Mouse (Mus musculus) ES-E14 (cell line): ENCODE measurements around the gene Gatb. TPM values are rescaled to one million over a fixed set of nuclear protein-coding genes. Genes with fewer than 3 reads are reported as not detected.

Experiments used
- DNase-seq: peaks from one replicate; pipeline ENCODE4 v3.0.0-alpha.2; 2013; ENCODE audit warnings: low read depth, low spot score
- H3K27ac ChIP-seq: 2 replicates; pipeline ENCODE4 v1.5.1; 2012; ENCODE audit warnings: low read depth, mild to moderate bottlenecking, low read length, moderate library complexity, mixed read lengths; ENCODE audit not compliant: poor library complexity, insufficient read depth, severe bottlenecking
- H3K36me3 ChIP-seq: 2 replicates; pipeline ENCODE4 v1.6.1; 2012; ENCODE audit warnings: mild to moderate bottlenecking, low read length, moderate library complexity, mixed read lengths; ENCODE audit not compliant: control insufficient read depth, poor library complexity, insufficient read depth, severe bottlenecking
- H3K4me1 ChIP-seq, 2 experiments: fragments of 150-350 bp in 1 of 2; sonication (generic) in 1 of 2; 2 replicates each; pipeline ENCODE4 v1.6.1; 2012; ENCODE audit warnings: low read length in 2 of 2, mild to moderate bottlenecking in 1 of 2, mixed read lengths in 1 of 2; ENCODE audit not compliant: control insufficient read depth in 2 of 2, insufficient read depth in 2 of 2, poor library complexity in 1 of 2
- H3K4me3 ChIP-seq, 2 experiments: fragments of 150-350 bp in 1 of 2; sonication (generic) in 1 of 2; 2 replicates each; pipeline ENCODE4 v1.5.1; 2012; ENCODE audit warnings: low read length in 2 of 2, low read depth in 1 of 2, mild to moderate bottlenecking in 1 of 2, mixed read lengths in 1 of 2; ENCODE audit not compliant: insufficient read depth in 1 of 2, poor library complexity in 1 of 2, severe bottlenecking in 1 of 2
- H3K9ac ChIP-seq: 2 replicates; pipeline ENCODE4 v1.6.1; 2012; ENCODE audit warnings: low read depth, mild to moderate bottlenecking, low read length, mixed read lengths; ENCODE audit not compliant: poor library complexity, insufficient read depth, severe bottlenecking
- H3K9me3 ChIP-seq: fragments of 150-350 bp; sonication (generic); 2 replicates; pipeline ENCODE4 v1.6.1; 2012; ENCODE audit warnings: low read depth, mild to moderate bottlenecking, low read length; ENCODE audit not compliant: control insufficient read depth, insufficient read depth
- CHD2 ChIP-seq: IDR thresholded peaks from 2 replicates; pipeline ENCODE4 v1.6.1; 2014; ENCODE audit warnings: mild to moderate bottlenecking, low read depth, low read length, inconsistent platforms
- HCFC1 ChIP-seq: IDR thresholded peaks from 2 replicates; pipeline ENCODE4 v1.6.1; 2012; ENCODE audit warnings: low read length, inconsistent platforms, borderline replicate concordance; ENCODE audit not compliant: insufficient read depth
- MAFK ChIP-seq: IDR thresholded peaks from 2 replicates; pipeline ENCODE4 v1.6.1; 2014; ENCODE audit warnings: mild to moderate bottlenecking, low read depth, low read length, inconsistent platforms; ENCODE audit not compliant: insufficient read depth
- ZC3H11A ChIP-seq: IDR thresholded peaks from 2 replicates; pipeline ENCODE4 v1.6.1; 2012; ENCODE audit warnings: low read depth, mild to moderate bottlenecking, inconsistent platforms, low read length, borderline replicate concordance
- ZNF384 ChIP-seq: IDR thresholded peaks from 2 replicates; pipeline ENCODE4 v1.6.1; 2012; ENCODE audit warnings: low read depth, low read length, inconsistent platforms
- in situ Hi-C, 2 experiments: fragments of 600-800 bp; cut with MboI; formaldehyde crosslinking; loops; one replicate each; pipeline ENCODE4 v1.15.1; 2025; ENCODE audit warnings: low sequenced_read_pairs in 2 of 2, inconsistent platforms in 1 of 2; ENCODE audit not compliant: unreplicated experiment in 2 of 2
- total RNA-seq: library from RNA; depleted of rRNA; stranded (reverse); fragments of 300-350 nt; gene quantifications from 2 replicates; pipeline ENCODE4 v1.2.3, GENCODE M21; 2012

Gene Gatb
- total RNA-seq, 1 experiment = 16.9 TPM

DNA sequence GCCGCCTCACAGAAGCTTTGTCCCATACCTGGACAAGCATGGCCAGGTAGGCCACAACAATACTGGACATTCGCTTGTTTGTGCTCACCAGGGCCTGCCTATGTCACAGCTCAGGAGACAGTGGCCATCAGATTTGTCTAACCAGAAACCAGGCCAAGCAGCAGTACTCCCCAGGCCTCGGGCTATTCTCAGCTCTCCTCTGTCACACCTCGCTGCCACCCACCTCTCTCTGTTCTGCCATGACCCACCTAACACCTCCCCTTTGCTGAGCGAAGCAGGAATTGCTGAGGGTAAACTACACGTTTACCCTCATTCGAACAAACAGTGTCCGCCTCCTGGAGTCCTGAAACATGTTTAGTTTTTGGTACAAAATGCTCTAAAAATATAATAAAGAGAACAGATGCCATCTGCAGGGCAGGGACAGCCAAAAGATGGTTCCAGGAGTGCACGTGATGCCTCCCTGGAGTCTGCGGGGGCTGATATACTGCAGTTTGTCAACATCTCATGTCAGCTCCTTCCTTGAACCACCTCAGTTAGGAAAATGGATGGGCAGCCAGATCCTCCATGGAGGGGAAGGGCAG lies 90.8 kb downstream of the Gatb start:
- TF ChIP-seq CHD2 (no peak), ZC3H11A (no peak), MAFK (no peak), ZNF384 (no peak), HCFC1 (no peak)
- in situ Hi-C loops = no loop called here
- no peak overlapping the region for H3K4me3 ChIP-seq

GRCm38 (mm10) chr3:85666166-85666565 lies 92.2 kb downstream of the Gatb start:
- in situ Hi-C loops = no loop called here
- TF ChIP-seq MAFK (no peak), CHD2 (no peak), ZNF384 (no peak), HCFC1 (no peak), ZC3H11A (no peak)

More for the DNA sequence above, 90.8 kb downstream of the Gatb start:
- DNase-seq = no peak
- H3K4me1 ChIP-seq = no peaks in the 10 kb centered on the region
- H3K9me3 ChIP-seq = no peaks in the 10 kb centered on the region
- no peaks in the 10 kb centered on the region for H3K36me3 ChIP-seq
- H3K27ac ChIP-seq = no peak overlapping the region
- no peak overlapping the region for H3K9ac ChIP-seq

DNA sequence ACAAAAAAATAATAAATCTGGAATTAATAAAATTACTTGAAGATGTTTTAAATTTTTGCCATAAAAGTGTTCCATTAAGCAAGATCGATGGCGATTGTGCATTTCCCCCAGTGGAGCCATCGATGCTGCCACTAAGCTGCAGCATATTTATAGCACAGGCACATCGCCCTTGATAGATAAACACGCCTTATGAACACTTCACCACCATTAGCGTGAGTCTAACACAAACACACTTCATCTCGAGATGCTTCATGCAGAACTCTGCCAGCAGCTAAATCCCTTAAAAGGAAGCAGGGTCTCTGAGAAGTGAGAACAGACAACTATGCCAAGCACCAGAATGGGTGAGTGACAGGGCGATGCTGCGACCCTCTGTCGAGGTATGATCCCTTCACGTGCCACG lies 92.8 kb downstream of the Gatb start:
- in situ Hi-C loops = no loop called here
- Histone ChIP-seq H3K9ac (no peak overlapping the region), H3K4me3 (no peak overlapping the region)

More at GRCm38 (mm10) chr3:85666166-85666565, 92.2 kb downstream of the Gatb start:
- DNase-seq = no peak
- Histone ChIP-seq H3K36me3 (no peaks in the 10 kb centered on the region), H3K27ac (no peak overlapping the region), H3K9ac (no peak overlapping the region), H3K4me1 (no peaks in the 10 kb centered on the region), H3K4me3 (no peak overlapping the region), H3K9me3 (no peaks in the 10 kb centered on the region)

DNA sequence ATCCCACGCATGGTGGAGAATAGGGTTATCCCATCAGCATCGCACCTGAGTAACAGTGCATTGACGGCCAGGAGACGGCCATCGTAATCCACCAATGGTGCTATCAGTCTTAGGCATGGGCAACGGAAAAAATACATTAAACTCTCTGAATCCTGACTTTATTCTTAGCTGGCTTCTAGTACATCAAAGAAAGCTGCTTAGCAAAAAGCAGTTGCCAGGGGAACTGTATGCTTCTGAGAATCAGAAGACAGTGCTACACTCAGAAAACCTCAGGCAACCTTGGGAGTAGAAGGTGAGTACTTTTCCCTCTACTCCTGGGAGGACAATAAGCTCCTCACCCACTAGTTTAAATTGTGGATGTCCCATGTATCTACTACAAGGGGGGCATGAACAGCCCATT lies 93.8 kb downstream of the Gatb start:
- DNase-seq = no peak
- TF ChIP-seq CHD2 (no peak), MAFK (no peak), HCFC1 (no peak), ZC3H11A (no peak), ZNF384 (no peak)
- H3K4me3 ChIP-seq = no peak overlapping the region
- no peak overlapping the region for H3K27ac ChIP-seq
- no peak overlapping the region for H3K9ac ChIP-seq
- no peaks in the 10 kb centered on the region; a peak in 1 of 4 replicates for H3K4me1 ChIP-seq
- in situ Hi-C loops = no loop called here
- H3K9me3 ChIP-seq = no peaks in the 10 kb centered on the region
- no peaks in the 10 kb centered on the region for H3K36me3 ChIP-seq

More for the DNA sequence above, 92.8 kb downstream of the Gatb start:
- no peak for DNase-seq
- Histone ChIP-seq H3K9me3 (no peaks in the 10 kb centered on the region), H3K4me1 (no peaks in the 10 kb centered on the region), H3K27ac (no peak overlapping the region), H3K36me3 (no peaks in the 10 kb centered on the region)
- no peak for TF ChIP-seq ZNF384
- no peak for TF ChIP-seq ZC3H11A
- TF ChIP-seq MAFK = no peak
- TF ChIP-seq HCFC1 = no peak
- no peak for TF ChIP-seq CHD2

- H3K9me3 ChIP-seq = no peaks in the 10 kb centered on the region
- no peak overlapping the region for H3K4me3 ChIP-seq
- in situ Hi-C loops = no loop called here
- no peak for TF ChIP-seq ZC3H11A
- TF ChIP-seq ZNF384 = no peak
- no peak for TF ChIP-seq CHD2
- TF ChIP-seq MAFK = no peak
- no peak for TF ChIP-seq HCFC1
- DNase-seq = no peak
- H3K9ac ChIP-seq = no peak overlapping the region
- H3K27ac ChIP-seq = no peak overlapping the region
- H3K36me3 ChIP-seq = no peaks in the 10 kb centered on the region
- no peaks in the 10 kb centered on the region; a peak in 1 of 4 replicates for H3K4me1 ChIP-seq
Measured at GRCm38 (mm10) chr3:85669844-85670243, 95.9 kb downstream of the Gatb start.
